Mouse (Mus musculus): Measurements from ENCODE around the gene 4930562C15Rik.

GRCm38 (mm10) chr16:4892171-4892570 is 57.0 kb downstream of the 4930562C15Rik start:
- TF ChIP-seq CTCF (IDR thresholded peaks at IDR 0.05; ENCODE audit: extremely low read depth, insufficient read depth, insufficient read length, insufficient replicate concordance) = no peak
- TF ChIP-seq POLR2A (IDR thresholded peaks at IDR 0.05; ENCODE audit: low read depth, low read length) = no peak
